Mouse (Mus musculus) B cell, adult 2 months (primary cell): ENCODE measurements around the gene Svs3b.
"Not testable (repeated sequence)": the region's sequence is repeated elsewhere in the genome, so short reads cannot be mapped to it uniquely, and the experiment has no call there.

ENCODE experiments used
- DNase-seq, 2 experiments: peaks; one replicate each; pipeline ENCODE4 v3.0.0; 2022

Gene Svs3b

DNA sequence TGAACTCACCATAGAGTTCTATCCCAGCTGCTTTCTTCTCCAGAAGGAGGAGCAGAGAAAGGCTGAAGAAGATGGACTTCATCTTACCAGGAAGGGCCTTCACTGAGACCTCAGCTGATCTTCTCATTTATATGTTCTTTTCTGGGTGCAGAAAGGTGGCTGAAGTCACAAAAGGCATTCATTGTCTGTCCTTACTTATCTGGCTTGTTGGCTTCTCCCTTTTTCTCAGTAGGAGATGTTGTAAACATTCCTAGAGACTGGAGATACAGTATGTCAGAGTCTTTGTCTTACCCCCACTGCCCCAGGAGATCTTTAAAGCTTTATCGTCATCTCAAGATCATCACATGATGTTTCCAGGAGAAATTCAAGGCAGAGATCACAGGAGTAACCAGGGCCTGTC lies at the start of gene Svs3b:
TSS of gene Svs3b (minus strand) at position 101 of the 400 bp plus-strand sequence.
- DNase-seq: not testable (repeated sequence)

GRCm38 (mm10) chr2:164288968-164289367 lies 32.5 kb upstream of the Svs3b start, which contains the start of gene Svs3a:
Svs3a (plus strand) TSS chr2:164289268.
- DNase-seq: not testable (repeated sequence)

DNA sequence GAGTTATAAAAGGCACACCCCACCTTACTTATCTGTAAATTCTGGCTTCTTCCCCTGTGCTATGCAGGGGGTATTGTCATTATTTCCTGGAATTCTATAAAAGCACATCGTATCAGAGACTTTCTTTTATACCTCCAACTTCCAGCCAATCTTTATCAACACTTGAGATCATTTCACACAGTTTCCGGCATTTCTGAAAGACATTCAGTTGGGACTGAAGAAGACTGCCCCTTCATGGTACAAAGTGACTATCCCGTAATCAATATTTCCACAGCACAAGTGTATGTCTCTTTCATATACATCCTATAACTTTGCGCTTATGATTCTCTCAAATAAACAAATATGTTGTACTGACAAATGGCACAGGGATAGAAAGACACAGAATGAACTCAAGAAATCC lies 21.9 kb upstream of the Svs3b start, which contains the start of gene Svs4:
TSS of gene Svs4 (minus strand) at position 101 of the 400 bp plus-strand sequence.
- DNase-seq: no peak

DNA sequence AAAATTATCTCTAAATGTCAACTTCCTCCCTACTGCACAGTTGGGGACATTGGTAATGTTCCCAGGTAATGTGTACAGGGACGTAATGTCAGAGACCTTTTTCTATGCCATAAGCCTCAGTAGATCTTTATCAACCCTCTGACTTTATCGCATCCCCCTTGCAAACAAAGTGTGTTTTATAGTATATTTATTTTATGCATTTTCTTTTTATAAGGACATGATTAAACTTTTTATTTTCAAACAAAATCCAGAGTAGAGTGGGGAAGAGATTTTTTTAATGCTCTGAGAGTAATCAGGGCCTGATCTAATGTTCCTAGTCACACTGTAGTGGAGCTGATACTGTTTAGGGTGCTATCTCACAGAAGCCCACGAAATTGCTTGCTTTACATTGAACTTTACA lies 18.1 kb downstream of the Svs3b start, which contains the start of gene Svs2:
TSS of gene Svs2 (minus strand) at position 101 of the 400 bp plus-strand sequence.
- no peak for DNase-seq

DNA sequence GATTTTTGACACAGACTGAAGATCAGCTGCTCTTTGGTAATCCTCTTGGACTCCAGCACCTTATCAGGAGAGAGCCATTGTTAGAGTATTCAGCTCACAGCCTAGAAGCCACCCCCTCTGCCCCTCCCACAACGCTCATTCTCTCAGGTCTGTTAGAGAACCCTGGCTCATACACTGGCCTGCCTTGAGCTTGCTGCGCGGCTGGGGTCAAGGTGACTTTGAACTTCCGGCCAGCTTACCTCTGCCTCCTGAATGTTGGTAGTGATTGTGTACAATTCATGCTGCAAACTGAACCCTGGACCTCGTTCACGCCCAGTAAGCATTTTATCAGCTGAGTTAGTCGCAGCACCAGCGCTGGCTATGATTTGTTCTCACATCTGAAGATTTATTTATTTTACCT lies 23.8 kb downstream of the Svs3b start:
- no peak for DNase-seq

- DNase-seq: no peak
Observed at GRCm38 (mm10) chr2:164228361-164229070, 27.9 kb downstream of the Svs3b start.

DNA sequence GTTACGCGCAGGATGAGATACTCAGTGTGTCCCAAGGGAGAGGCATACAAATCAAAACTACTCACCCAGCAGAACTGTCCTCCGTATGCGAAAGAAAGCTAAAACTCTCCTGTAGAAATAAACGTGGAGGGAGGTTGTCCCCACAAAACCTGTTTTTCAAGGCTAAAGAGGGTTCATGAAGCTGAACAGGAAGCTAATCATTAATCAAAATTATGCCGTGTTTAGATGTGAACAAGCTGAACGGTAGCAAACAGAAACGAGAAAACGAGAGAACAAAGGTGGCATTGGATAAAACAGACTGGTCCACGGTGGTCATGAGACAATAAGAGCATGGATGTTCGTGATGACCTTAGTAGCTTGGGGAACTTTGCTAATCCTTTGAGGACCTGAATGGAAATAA lies 34.9 kb downstream of the Svs3b start, which contains the start of gene Wfdc15b:
TSS of gene Wfdc15b (minus strand) at position 139 of the 400 bp plus-strand sequence.
- no peak for DNase-seq

- DNase-seq: no peak
Observed at GRCm38 (mm10) chr2:164219295-164219694, 37.1 kb downstream of the Svs3b start.

GRCm38 (mm10) chr2:164212711-164213110 lies 43.7 kb downstream of the Svs3b start:
- DNase-seq: no peak

GRCm38 (mm10) chr2:164210892-164211291 lies 45.5 kb downstream of the Svs3b start:
- DNase-seq: no peak

DNA sequence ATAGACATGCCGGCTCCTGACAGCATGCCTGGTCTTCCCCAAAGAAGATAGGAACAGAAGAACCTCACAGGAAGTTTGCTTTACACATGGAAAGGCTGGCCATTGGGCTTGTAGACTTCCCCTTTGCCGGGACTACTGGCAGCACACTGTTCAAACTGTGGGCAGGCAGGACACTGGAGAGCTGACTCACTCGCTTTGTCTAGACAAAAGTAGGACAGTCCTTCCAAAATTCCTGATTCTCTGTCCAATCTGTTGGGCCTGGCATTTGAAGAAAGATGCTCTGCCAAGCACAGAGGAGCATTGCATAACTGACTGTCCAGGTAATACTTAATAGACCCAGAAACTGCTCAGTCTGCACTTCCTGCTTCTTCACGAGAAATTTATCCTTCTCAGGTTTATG lies 49.8 kb downstream of the Svs3b start:
- no peak for DNase-seq

- not testable (repeated sequence) for DNase-seq
Observed at GRCm38 (mm10) chr2:164206011-164206410, 50.4 kb downstream of the Svs3b start.
